In genomic region chr15:97465366-97465765, GRCm38 (mm10) we compare ENCODE assay signal across 23 mouse cellular contexts.
DNase-seq lines count a peak whose midpoint lies in the region; TF ChIP-seq lines count a peak whose summit lies in the region.
"Had no signal": no experiment of that assay in that cellular context is flagged by ENCODE, and none has a peak within 500 bp of the region (broad histone marks: within the 10 kb centered on the region; RNA-seq: fewer than 3 reads in every experiment).

No protein-coding gene starts in this region.

- no peaks in the 10 kb centered on the region for H3K36me3 ChIP-seq in spleen, adult 2 months (ENCODE audit: control insufficient read depth, insufficient read depth, low read length)
- H3K36me3 ChIP-seq: embryonic facial prominence, embryonic 12.5 days; hindbrain, embryonic 13.5 days; limb, embryonic 10.5 days; limb, embryonic 15.5 days; midbrain, embryonic 12.5 days; neural tube, embryonic 13.5 days had no signal

- peak overlapping the region; percentile 76 for H3K27ac ChIP-seq in spleen, adult 2 months (ENCODE audit: insufficient read depth, low read length)
- H3K27ac ChIP-seq in layer of hippocampus, adult 2 months = no peak overlapping the region
- H3K27ac ChIP-seq: embryonic facial prominence, embryonic 12.5 days; hindbrain, embryonic 13.5 days; limb, embryonic 10.5 days; limb, embryonic 15.5 days; liver, embryonic 14.5 days; midbrain, embryonic 12.5 days; neural tube, embryonic 13.5 days had no signal

- DNase-seq in heart, adult 11 months = peak; percentile 81
- no peak for DNase-seq in heart, postnatal 10 days
- peak in 1 of 2 experiments; percentile 31 for DNase-seq in spleen, adult 2 months (ENCODE audit: low read depth in 1 of 2, low spot score in 2 of 2)
- DNase-seq in spleen, adult 18-20 months = no peak
- peak; percentile 31 for DNase-seq in CD4-positive helper T cell, adult 2 months (ENCODE audit: low read depth, low spot score)
- peak; percentile 47 for DNase-seq in naive thymus-derived CD4-positive, alpha-beta T cell, adult 2 months (ENCODE audit: low read depth)
- DNase-seq in layer of hippocampus, adult 2 months (ENCODE audit: low spot score in 2 of 2) = no peak
- DNase-seq in adrenal gland, adult 2 months = no peak
- DNase-seq: cerebellum, adult 11 months; cerebellum, adult 9-10 months; embryo, embryonic 11 days; kidney, postnatal 10 days; layer of hippocampus, adult 9-11 months; lung, embryonic 14.5 days had no signal

- intact Hi-C loops in heart, postnatal 10 days (cut with DNase I) = no loop called here

- no peak overlapping the region for H3K4me3 ChIP-seq in spleen, adult 2 months (ENCODE audit: extremely low read depth, insufficient read depth, insufficient read length)
- no peak overlapping the region for H3K4me3 ChIP-seq in layer of hippocampus, adult 2 months
- H3K4me3 ChIP-seq: embryonic facial prominence, embryonic 12.5 days; hindbrain, embryonic 13.5 days; limb, embryonic 10.5 days; limb, embryonic 15.5 days; midbrain, embryonic 12.5 days; myocyte; neural tube, embryonic 13.5 days had no signal

- TF ChIP-seq CTCF in spleen, adult 2 months (IDR thresholded peaks at IDR 0.05; ENCODE audit: extremely low read depth, insufficient read depth, insufficient read length, insufficient replicate concordance) = no peak
- TF ChIP-seq CTCF in layer of hippocampus, adult 2 months (conservative IDR thresholded peaks at IDR 0.05) = no peak

- 23% methylated on average over 8 of the region's 8 CpGs for WGBS in spleen, adult 2 months

- H3K27me3 ChIP-seq in spleen, adult 2 months (ENCODE audit: control insufficient read depth, insufficient read depth, low read length) = no peaks in the 10 kb centered on the region
- H3K27me3 ChIP-seq: CH12.LX; embryonic facial prominence, embryonic 12.5 days; hindbrain, embryonic 13.5 days; limb, embryonic 15.5 days; midbrain, embryonic 12.5 days; neural tube, embryonic 13.5 days had no signal

- no peak for TF ChIP-seq POLR2A in spleen, adult 2 months (IDR thresholded peaks at IDR 0.05; ENCODE audit: low read depth, low read length)

- peaks cover 40% of the 10 kb centered on the region; the same call in 1 of the 2 replicates for H3K4me1 ChIP-seq in spleen, adult 2 months (ENCODE audit: control insufficient read depth, insufficient read depth, insufficient read length)
- H3K4me1 ChIP-seq: embryonic facial prominence, embryonic 12.5 days; hindbrain, embryonic 13.5 days; midbrain, embryonic 12.5 days; neural tube, embryonic 13.5 days had no signal

Comparison
In these comparisons a context has a peak if more than half of its experiments do, and no peak if none do; other contexts are left out.
1. DNase-seq: peak in heart, adult 11 months (single experiment), CD4-positive helper T cell, adult 2 months (single experiment) and naive thymus-derived CD4-positive, alpha-beta T cell, adult 2 months (single experiment); none in heart, postnatal 10 days (0 of 2), spleen, adult 18-20 months (0 of 2), layer of hippocampus, adult 2 months (0 of 2) and adrenal gland, adult 2 months (single experiment).